Mouse (Mus musculus): ENCODE measurements around the gene Fam170b. TPM values are rescaled to one million over a fixed set of nuclear protein-coding genes. Genes with fewer than 3 reads are reported as not detected.

Fam170b gene
- polyA plus RNA-seq, 1 experiment from 2014 or later, result 0.10 TPM

DNA sequence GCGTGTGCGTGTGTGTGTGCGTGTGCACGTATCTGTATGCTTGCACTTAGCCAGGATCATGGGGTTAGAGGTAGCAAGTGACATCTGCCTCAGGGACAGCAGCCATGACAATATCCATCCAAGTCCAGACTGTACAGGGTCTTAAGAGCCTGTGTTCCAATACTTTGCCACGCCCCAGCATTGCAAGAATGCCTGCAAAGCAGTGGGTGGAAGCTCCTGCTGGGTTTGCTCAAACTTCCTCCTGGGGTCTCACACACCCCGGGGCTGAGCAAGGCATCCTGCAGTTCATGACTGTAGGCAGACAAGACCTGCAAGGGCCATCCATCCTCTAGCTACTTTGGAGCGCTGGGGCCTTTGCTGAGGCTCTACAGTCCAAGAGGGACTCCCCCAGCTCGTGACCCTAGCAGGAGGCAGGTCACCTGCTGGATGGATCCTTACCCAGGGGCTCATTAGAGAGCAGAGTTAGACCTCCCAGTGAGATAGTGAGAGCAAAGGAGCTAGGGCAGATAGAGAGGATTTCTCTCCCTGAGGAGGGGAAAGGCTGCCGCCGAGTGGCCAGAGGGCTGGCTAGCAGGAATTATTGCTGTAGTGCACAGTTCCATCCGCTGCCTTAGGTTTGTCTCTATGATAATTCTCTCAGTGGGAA is 32.6 kb upstream of the Fam170b start:
- H3K9me3 ChIP-seq (ENCODE audit: control insufficient read depth, low read length), result no peaks in the 10 kb centered on the region
- H3K4me1 ChIP-seq (ENCODE audit: control insufficient read depth, insufficient read depth, low read length), result 0 out of 2 replicates have a peak, but pooled peaks cover 6% of the 10 kb centered on the region
- 0 out of 2 replicates have a peak, but pooled peaks have one; percentile 38 for ATAC-seq
- no peaks in the 10 kb centered on the region for H3K36me3 ChIP-seq (ENCODE audit: control insufficient read depth, insufficient read depth, low read length)
- no peak overlapping the region for H3K4me3 ChIP-seq (ENCODE audit: low read length)
- 58% methylated on average over 11 of the region's 11 CpGs for WGBS
- H3K4me2 ChIP-seq (ENCODE audit: low read depth, low read length), result no peak overlapping the region
- H3K27me3 ChIP-seq (replicated peaks; ENCODE audit: control insufficient read depth, insufficient read depth, low read length), result no peaks in the 10 kb centered on the region
- H3K9ac ChIP-seq (ENCODE audit: low read depth, low read length), result no peak overlapping the region
- no peak overlapping the region for H3K27ac ChIP-seq (ENCODE audit: low read length)

DNA sequence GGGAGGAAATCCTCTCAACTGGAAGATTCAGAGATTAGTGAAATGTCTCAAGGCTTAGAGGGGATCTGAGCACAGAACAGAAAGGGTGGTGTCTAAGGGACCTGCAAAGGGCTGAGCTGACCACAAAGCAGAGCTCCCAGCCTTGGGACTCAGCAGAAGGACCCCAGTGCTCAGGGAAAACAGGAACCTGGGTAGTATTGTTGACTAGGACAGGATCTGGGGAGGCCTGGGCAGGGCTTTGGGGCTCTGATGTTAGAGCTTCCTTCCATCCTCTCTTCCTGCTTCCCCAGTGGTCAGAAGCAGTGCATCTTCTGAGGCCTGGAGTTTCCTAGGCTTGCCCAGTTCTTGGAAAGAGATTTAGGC is 32.1 kb upstream of the Fam170b start:
- no peak overlapping the region for H3K4me3 ChIP-seq (ENCODE audit: low read length)
- H3K36me3 ChIP-seq (ENCODE audit: control insufficient read depth, insufficient read depth, low read length), result no peaks in the 10 kb centered on the region
- no peaks in the 10 kb centered on the region for H3K9me3 ChIP-seq (ENCODE audit: control insufficient read depth, low read length)
- H3K27ac ChIP-seq (ENCODE audit: low read length), result no peak overlapping the region
- H3K9ac ChIP-seq (ENCODE audit: low read depth, low read length), result no peak overlapping the region
- 0 out of 2 replicates have a peak, but pooled peaks cover 6% of the 10 kb centered on the region for H3K4me1 ChIP-seq (ENCODE audit: control insufficient read depth, insufficient read depth, low read length)
- no peaks in the 10 kb centered on the region for H3K27me3 ChIP-seq (replicated peaks; ENCODE audit: control insufficient read depth, insufficient read depth, low read length)
- no peak for ATAC-seq
- no peak overlapping the region for H3K4me2 ChIP-seq (ENCODE audit: low read depth, low read length)

DNA sequence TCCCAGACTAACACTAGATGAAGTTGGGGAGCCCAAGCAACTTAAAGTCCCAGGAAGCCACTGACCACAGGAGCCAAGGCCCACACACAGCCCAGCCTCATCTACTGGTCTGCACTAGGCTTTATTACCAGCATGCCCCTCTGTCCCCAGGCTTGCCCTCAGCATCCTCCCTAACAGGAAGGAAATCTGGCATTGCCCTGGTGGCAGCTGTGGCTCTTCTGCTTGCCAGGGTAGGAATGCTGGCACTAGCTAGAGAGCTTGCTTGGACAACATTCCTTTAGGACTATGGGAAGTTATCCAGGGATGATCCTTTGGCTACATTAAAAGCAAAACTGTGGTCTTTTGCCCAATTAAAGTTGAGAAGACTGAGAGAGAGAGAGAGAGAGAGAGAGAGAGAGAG is 23.7 kb upstream of the Fam170b start:
- Histone ChIP-seq H3K9me3 (ENCODE audit: control insufficient read depth, low read length) (no peaks in the 10 kb centered on the region), H3K4me3 (ENCODE audit: low read length) (no peak overlapping the region), H3K9ac (ENCODE audit: low read depth, low read length) (no peak overlapping the region), H3K36me3 (ENCODE audit: control insufficient read depth, insufficient read depth, low read length) (no peaks in the 10 kb centered on the region), H3K4me1 (ENCODE audit: control insufficient read depth, insufficient read depth, low read length) (no peaks in the 10 kb centered on the region), H3K27ac (ENCODE audit: low read length) (no peak overlapping the region), H3K27me3 (replicated peaks; ENCODE audit: control insufficient read depth, insufficient read depth, low read length) (no peaks in the 10 kb centered on the region), H3K4me2 (ENCODE audit: low read depth, low read length) (no peak overlapping the region)
- ATAC-seq, result no peak

DNA sequence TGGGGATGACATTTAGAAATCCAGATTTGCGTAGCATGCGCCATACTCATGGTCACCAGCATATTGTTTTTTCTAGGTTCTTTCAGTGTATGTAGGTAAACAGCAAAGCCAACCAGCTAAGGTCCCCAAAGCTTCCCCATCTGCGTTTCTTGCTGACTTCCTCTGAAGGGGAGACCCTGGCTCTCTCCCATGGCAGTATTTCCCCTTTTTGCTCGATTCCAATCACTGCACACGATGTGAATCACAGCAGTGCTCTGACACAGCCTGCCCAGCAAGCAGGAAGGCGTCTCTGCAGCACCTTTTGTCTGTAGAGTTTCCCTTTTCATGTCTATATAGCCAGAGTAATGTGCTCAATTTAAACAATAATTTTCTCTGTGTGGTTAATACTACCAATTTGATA is 21.3 kb upstream of the Fam170b start:
- 69% methylated on average over 6 of the region's 6 CpGs for WGBS
- Histone ChIP-seq H3K36me3 (ENCODE audit: control insufficient read depth, insufficient read depth, low read length) (no peaks in the 10 kb centered on the region), H3K4me1 (ENCODE audit: control insufficient read depth, insufficient read depth, low read length) (no peaks in the 10 kb centered on the region), H3K9me3 (ENCODE audit: control insufficient read depth, low read length) (no peaks in the 10 kb centered on the region), H3K27ac (ENCODE audit: low read length) (no peak overlapping the region), H3K27me3 (replicated peaks; ENCODE audit: control insufficient read depth, insufficient read depth, low read length) (no peaks in the 10 kb centered on the region), H3K4me3 (ENCODE audit: low read length) (no peak overlapping the region), H3K9ac (ENCODE audit: low read depth, low read length) (no peak overlapping the region), H3K4me2 (ENCODE audit: low read depth, low read length) (no peak overlapping the region)
- no peak for ATAC-seq

DNA sequence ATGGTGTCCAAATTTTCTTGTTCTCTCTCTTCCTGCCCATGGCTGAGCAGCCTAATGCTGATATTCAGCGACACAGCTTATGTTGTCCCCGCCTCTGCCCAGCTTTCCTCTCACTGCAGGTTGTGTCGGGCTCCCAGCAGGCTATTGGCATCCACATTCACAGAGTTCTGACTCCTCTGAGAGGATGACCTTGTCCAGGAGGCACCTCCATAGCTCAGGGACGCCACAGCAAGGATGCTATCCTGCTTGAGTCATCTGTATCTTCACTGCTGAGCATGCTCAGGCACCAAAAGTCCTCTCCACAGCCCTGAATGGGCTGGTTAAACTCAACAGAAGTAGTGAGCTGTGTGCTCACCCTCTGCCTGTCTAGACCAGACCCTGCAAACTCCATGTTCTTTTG is 18.8 kb upstream of the Fam170b start:
- Histone ChIP-seq H3K4me1 (ENCODE audit: control insufficient read depth, insufficient read depth, low read length) (no peaks in the 10 kb centered on the region), H3K4me3 (ENCODE audit: low read length) (no peak overlapping the region), H3K27me3 (replicated peaks; ENCODE audit: control insufficient read depth, insufficient read depth, low read length) (no peaks in the 10 kb centered on the region), H3K4me2 (ENCODE audit: low read depth, low read length) (no peak overlapping the region), H3K27ac (ENCODE audit: low read length) (no peak overlapping the region), H3K36me3 (ENCODE audit: control insufficient read depth, insufficient read depth, low read length) (no peaks in the 10 kb centered on the region), H3K9ac (ENCODE audit: low read depth, low read length) (no peak overlapping the region), H3K9me3 (ENCODE audit: control insufficient read depth, low read length) (no peaks in the 10 kb centered on the region)
- no peak for ATAC-seq
- 71% methylated on average over 4 of the region's 4 CpGs for WGBS

DNA sequence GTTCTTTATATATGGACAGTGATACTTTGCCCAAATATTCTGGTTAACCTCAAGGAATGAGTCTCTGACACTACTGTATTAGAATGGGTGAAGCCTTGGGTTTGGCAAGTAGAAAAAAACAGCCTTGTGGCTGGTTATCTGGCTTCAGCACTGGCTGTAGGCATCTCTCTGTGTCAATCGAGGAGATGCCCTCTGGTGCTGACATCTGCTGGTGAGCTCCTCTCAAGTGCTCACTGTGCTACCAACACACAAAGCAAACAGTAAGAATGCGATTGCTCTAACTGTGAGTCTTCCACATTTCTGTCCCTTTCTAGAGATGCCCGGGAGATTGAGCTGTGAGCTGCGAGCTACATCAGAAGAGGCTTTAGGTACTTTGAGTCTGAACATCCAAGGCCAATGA is 17.2 kb upstream of the Fam170b start:
- ATAC-seq, result no peak
- no peaks in the 10 kb centered on the region for H3K4me1 ChIP-seq (ENCODE audit: control insufficient read depth, insufficient read depth, low read length)
- 70% methylated on average over 4 of the region's 4 CpGs for WGBS
- H3K9ac ChIP-seq (ENCODE audit: low read depth, low read length), result no peak overlapping the region
- no peaks in the 10 kb centered on the region for H3K36me3 ChIP-seq (ENCODE audit: control insufficient read depth, insufficient read depth, low read length)
- no peaks in the 10 kb centered on the region for H3K27me3 ChIP-seq (replicated peaks; ENCODE audit: control insufficient read depth, insufficient read depth, low read length)
- no peaks in the 10 kb centered on the region for H3K9me3 ChIP-seq (ENCODE audit: control insufficient read depth, low read length)
- no peak overlapping the region for H3K4me3 ChIP-seq (ENCODE audit: low read length)
- H3K27ac ChIP-seq (ENCODE audit: low read length), result no peak overlapping the region
- H3K4me2 ChIP-seq (ENCODE audit: low read depth, low read length), result no peak overlapping the region

DNA sequence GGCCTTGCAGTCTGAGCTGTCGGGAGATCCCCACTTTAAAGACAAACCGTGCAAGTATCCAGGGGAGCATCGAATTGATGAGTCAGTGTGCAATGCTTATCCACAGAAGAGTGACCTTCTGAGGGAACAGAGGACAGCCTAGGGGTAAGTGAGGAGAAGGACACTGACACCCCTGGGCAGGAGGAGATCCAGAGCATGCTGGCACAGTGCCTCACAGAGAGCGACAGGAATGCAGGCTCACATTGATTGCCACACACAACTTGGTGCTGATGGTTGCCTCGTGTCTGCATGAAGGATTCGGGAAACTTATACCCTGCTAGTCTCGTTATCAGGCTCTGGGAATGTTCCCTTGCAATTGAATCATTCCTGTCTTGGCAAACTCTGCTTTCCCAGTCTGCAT is 16.5 kb upstream of the Fam170b start:
- Histone ChIP-seq H3K9ac (ENCODE audit: low read depth, low read length) (no peak overlapping the region), H3K36me3 (ENCODE audit: control insufficient read depth, insufficient read depth, low read length) (no peaks in the 10 kb centered on the region), H3K27me3 (replicated peaks; ENCODE audit: control insufficient read depth, insufficient read depth, low read length) (no peaks in the 10 kb centered on the region), H3K9me3 (ENCODE audit: control insufficient read depth, low read length) (no peaks in the 10 kb centered on the region), H3K4me3 (ENCODE audit: low read length) (no peak overlapping the region), H3K27ac (ENCODE audit: low read length) (no peak overlapping the region), H3K4me1 (ENCODE audit: control insufficient read depth, insufficient read depth, low read length) (no peaks in the 10 kb centered on the region), H3K4me2 (ENCODE audit: low read depth, low read length) (no peak overlapping the region)
- WGBS, result 57% methylated on average over 7 of the region's 7 CpGs
- ATAC-seq, result no peak

DNA sequence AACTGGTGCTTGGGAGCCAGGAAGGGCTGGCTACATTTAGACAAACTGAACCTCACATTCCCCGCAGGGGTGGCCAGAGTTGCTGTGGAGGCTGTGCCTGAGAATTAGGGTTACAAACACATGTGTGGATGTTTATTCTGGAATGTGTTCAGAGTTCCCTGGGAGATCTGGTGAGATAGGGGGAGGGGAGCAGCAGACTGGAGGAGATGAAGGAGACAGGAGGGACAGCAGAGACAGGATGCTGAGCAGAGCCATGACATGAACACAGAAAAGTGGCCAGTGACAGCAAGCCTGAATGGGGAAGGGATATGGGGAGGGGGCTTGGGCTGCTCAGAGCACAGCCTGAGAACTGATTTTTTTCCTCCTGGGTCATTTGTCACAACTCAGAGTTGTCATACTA is 14.5 kb upstream of the Fam170b start:
- Histone ChIP-seq H3K36me3 (ENCODE audit: control insufficient read depth, insufficient read depth, low read length) (no peaks in the 10 kb centered on the region), H3K4me2 (ENCODE audit: low read depth, low read length) (no peak overlapping the region), H3K4me1 (ENCODE audit: control insufficient read depth, insufficient read depth, low read length) (peaks cover 3% of the 10 kb centered on the region; the same call in 1 of the 2 replicates), H3K9ac (ENCODE audit: low read depth, low read length) (no peak overlapping the region), H3K27ac (ENCODE audit: low read length) (no peak overlapping the region), H3K9me3 (ENCODE audit: control insufficient read depth, low read length) (no peaks in the 10 kb centered on the region), H3K27me3 (replicated peaks; ENCODE audit: control insufficient read depth, insufficient read depth, low read length) (no peaks in the 10 kb centered on the region), H3K4me3 (ENCODE audit: low read length) (no peak overlapping the region)
- 32% methylated on average over 1 of the region's 1 CpGs for WGBS
- ATAC-seq, result peak; percentile 55; the same call in 1 of the 2 replicates

DNA sequence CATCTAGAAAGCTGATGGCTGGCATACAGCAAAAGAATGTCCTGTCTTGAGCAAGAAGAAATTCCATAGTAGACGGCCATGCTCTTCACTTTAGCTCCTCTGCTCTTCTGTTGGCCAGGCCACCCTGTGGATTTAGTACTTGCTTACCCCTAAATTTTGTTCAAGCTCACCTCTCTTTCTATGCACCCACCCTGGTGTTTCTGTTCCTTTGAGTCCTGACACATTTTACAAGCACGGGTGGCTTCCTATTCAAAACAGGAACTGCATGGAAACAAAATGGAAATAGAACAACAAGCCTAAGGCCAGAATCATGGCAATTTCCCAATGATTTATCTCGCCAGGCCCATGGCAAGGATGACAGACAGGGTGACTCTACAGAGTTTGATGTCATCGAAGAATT is 10.9 kb upstream of the Fam170b start:
- 83% methylated on average over 4 of the region's 4 CpGs for WGBS
- peaks cover 27% of the 10 kb centered on the region for H3K4me1 ChIP-seq (ENCODE audit: control insufficient read depth, insufficient read depth, low read length)
- ATAC-seq, result no peak
- no peaks in the 10 kb centered on the region for H3K36me3 ChIP-seq (ENCODE audit: control insufficient read depth, insufficient read depth, low read length)
- no peak overlapping the region for H3K4me2 ChIP-seq (ENCODE audit: low read depth, low read length)
- H3K9me3 ChIP-seq (ENCODE audit: control insufficient read depth, low read length), result no peaks in the 10 kb centered on the region
- H3K27me3 ChIP-seq (replicated peaks; ENCODE audit: control insufficient read depth, insufficient read depth, low read length), result no peaks in the 10 kb centered on the region
- H3K4me3 ChIP-seq (ENCODE audit: low read length), result no peak overlapping the region
- H3K9ac ChIP-seq (ENCODE audit: low read depth, low read length), result no peak overlapping the region
- H3K27ac ChIP-seq (ENCODE audit: low read length), result no peak overlapping the region

DNA sequence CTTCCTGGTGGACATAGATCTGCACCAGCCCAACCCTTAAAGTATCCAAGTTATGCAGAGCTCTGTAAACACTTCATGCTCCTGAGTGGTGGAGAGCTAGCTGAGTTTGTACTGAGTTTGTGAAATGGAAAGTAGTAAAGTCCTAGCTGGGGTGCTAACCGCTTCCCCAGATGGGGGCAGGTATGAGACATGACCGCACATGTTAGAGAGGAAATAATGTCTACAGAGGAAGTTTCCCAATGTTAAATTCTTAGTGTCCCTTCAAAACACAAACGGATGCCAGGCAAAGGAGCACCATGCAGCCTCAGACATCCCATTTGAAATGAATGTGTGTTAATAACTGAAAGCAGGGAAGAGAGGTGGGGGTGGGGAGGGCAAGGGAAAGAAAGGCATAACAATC is 9.9 kb upstream of the Fam170b start:
- Histone ChIP-seq H3K4me1 (ENCODE audit: control insufficient read depth, insufficient read depth, low read length) (peaks cover 37% of the 10 kb centered on the region), H3K27me3 (replicated peaks; ENCODE audit: control insufficient read depth, insufficient read depth, low read length) (no peaks in the 10 kb centered on the region), H3K9ac (ENCODE audit: low read depth, low read length) (no peak overlapping the region), H3K9me3 (ENCODE audit: control insufficient read depth, low read length) (no peaks in the 10 kb centered on the region), H3K4me3 (ENCODE audit: low read length) (no peak overlapping the region), H3K36me3 (ENCODE audit: control insufficient read depth, insufficient read depth, low read length) (no peaks in the 10 kb centered on the region), H3K27ac (ENCODE audit: low read length) (no peak overlapping the region), H3K4me2 (ENCODE audit: low read depth, low read length) (no peak overlapping the region)
- no peak for ATAC-seq
- 57% methylated on average over 3 of the region's 3 CpGs for WGBS
